In genomic region chr13:52530008-52530945, GRCm38 (mm10) we compare ENCODE assay signal across 8 mouse cellular contexts. TPM values are rescaled to one million over a fixed set of nuclear protein-coding genes. Genes with fewer than 3 reads are reported as not detected.
DNase-seq lines count a peak whose midpoint lies in the region; ATAC-seq lines count a peak whose summit lies in the region.

No protein-coding gene starts in this region.

- ATAC-seq in hindbrain, embryonic 13.5 days (ENCODE audit: low FRiP score), result peak; percentile 99

- H3K9ac ChIP-seq in hindbrain, embryonic 13.5 days, result peak overlapping the region; percentile 81

- H3K36me3 ChIP-seq in hindbrain, embryonic 13.5 days, result no peaks in the 10 kb centered on the region

- peaks cover 22% of the 10 kb centered on the region for H3K4me1 ChIP-seq in hindbrain, embryonic 13.5 days (replicated peaks)

- 3% methylated on average over 50 of the region's 50 CpGs for WGBS in hindbrain, embryonic 13.5 days

- peak overlapping the region; percentile 90 for H3K27ac ChIP-seq in hindbrain, embryonic 13.5 days

- H3K4me3 ChIP-seq in hindbrain, embryonic 13.5 days, result peak overlapping the region; percentile 55

- peak overlapping the region; percentile 87 for H3K4me2 ChIP-seq in hindbrain, embryonic 13.5 days

- H3K27me3 ChIP-seq in hindbrain, embryonic 13.5 days, result peaks cover 25% of the 10 kb centered on the region; the same call in 1 of the 2 replicates

- DNase-seq in MN1 (ENCODE audit: low spot score), result peak; percentile 91
- DNase-seq in cerebellum, adult 9-11 months, result peak; percentile 96
- DNase-seq in frontal cortex, postnatal 14 days (ENCODE audit: low spot score in 2 of 2), result peak; percentile 74 to 75
- DNase-seq in layer of hippocampus, postnatal 25 days (ENCODE audit: extremely low spot score in 1 of 2, low spot score in 1 of 2), result peak; percentile 65 to 78
- DNase-seq in lung, postnatal 10 days, result peak; percentile 81
- DNase-seq in ovary, postnatal 36 days (ENCODE audit: low spot score), result peak; percentile 80
- peak; percentile 86 for DNase-seq in thymus, postnatal 14 days

- H3K9me3 ChIP-seq in hindbrain, embryonic 13.5 days, result no peaks in the 10 kb centered on the region

RNA-seq across cellular contexts. Expression of gene Diras2, which starts 0.8 kb away (rescaled TPM):
- polyA plus RNA-seq in hindbrain, embryonic 13.5 days (2015; fragmentation: Nextera tagmentation; extraction: Ambion mirVana), result 2.5 and 2.9 TPM in 2 replicates
- 100 to 1,000 TPM; 155 to 160 TPM for total RNA-seq in layer of hippocampus, postnatal 25 days (2021)

RNA-seq across cellular contexts. Expression of gene Syk, which starts 52.7 kb away (rescaled TPM):
- 1.7 and 1.8 TPM in 2 replicates for polyA plus RNA-seq in hindbrain, embryonic 13.5 days (2015; fragmentation: Nextera tagmentation; extraction: Ambion mirVana)
- total RNA-seq in layer of hippocampus, postnatal 25 days (2021), result 1 to 10 TPM; 3.0 to 3.9 TPM

Comparison
In these comparisons a context has a peak if more than half of its experiments do, and no peak if none do; other contexts are left out.
1. Peak in every context shown above with its lines: DNase-seq, ATAC-seq, H3K4me3 ChIP-seq and H3K27ac ChIP-seq.